Mouse (Mus musculus) kidney, embryonic 16.5 days (tissue): ENCODE results near the gene Prickle2. TPM values are rescaled to one million over a fixed set of nuclear protein-coding genes. Genes with fewer than 3 reads are reported as not detected.

Source experiments
- ATAC-seq: fragments of 200-750 bp; cut with Nextera tagmentation; 2 replicates; pipeline ENCODE4 v1.8.0; 2017; ENCODE audit warnings: moderate TSS enrichment; ENCODE audit not compliant: low FRiP score, low TSS enrichment
- H3K27ac ChIP-seq: fragments of 300-500 bp; sonication (generic); 2 replicates; pipeline ENCODE4 v1.5.1; 2014; ENCODE audit warnings: low read length
- H3K27me3 ChIP-seq: fragments of 300-500 bp; sonication (generic); 2 replicates; pipeline ENCODE4 v1.6.1; 2014; ENCODE audit warnings: low read length, control low read depth, mixed read lengths; ENCODE audit not compliant: insufficient read depth
- H3K36me3 ChIP-seq: fragments of 300-500 bp; sonication (generic); 2 replicates; pipeline ENCODE4 v1.6.1; 2014; ENCODE audit warnings: low read length, control low read depth, mixed read lengths; ENCODE audit not compliant: insufficient read depth
- H3K4me1 ChIP-seq: fragments of 300-500 bp; sonication (generic); 2 replicates; pipeline ENCODE4 v1.6.1; 2014; ENCODE audit warnings: low read length, control low read depth, mixed read lengths; ENCODE audit not compliant: insufficient read depth
- H3K4me2 ChIP-seq: fragments of 300-500 bp; sonication (generic); replicated peaks from 2 replicates; pipeline ENCODE4 v1.6.1; 2014; ENCODE audit warnings: low read depth, low read length
- H3K4me3 ChIP-seq: fragments of 300-500 bp; sonication (generic); 2 replicates; pipeline ENCODE4 v1.5.1; 2014; ENCODE audit warnings: mild to moderate bottlenecking, low read length
- H3K9ac ChIP-seq: fragments of 300-500 bp; sonication (generic); replicated peaks from 2 replicates; pipeline ENCODE4 v1.6.1; 2014; ENCODE audit warnings: low read length
- H3K9me3 ChIP-seq: fragments of 300-500 bp; sonication (generic); 2 replicates; pipeline ENCODE4 v1.6.1; 2016; ENCODE audit warnings: low read length, control low read depth
- WGBS: fragments of 180-500 bp; shearing (Covaris S2); extraction: QIAGEN DNeasy Blood & Tissue Kit; methylation state at CpG from one replicate; pipeline ENCODE4 v1.1.7; 2014; 5-methylcytosine and 5-hydroxymethylcytosine counted together
- polyA plus RNA-seq: library from polyadenylated mRNA; unstranded; fragments of >200 nt; fragmentation: Nextera tagmentation; extraction: Ambion mirVana; gene quantifications from 2 replicates; pipeline ENCODE4 v1.2.1, GENCODE M21; 2015

Gene Prickle2
- polyA plus RNA-seq, 1 experiment from 2014 or later, result 6.5 TPM

DNA sequence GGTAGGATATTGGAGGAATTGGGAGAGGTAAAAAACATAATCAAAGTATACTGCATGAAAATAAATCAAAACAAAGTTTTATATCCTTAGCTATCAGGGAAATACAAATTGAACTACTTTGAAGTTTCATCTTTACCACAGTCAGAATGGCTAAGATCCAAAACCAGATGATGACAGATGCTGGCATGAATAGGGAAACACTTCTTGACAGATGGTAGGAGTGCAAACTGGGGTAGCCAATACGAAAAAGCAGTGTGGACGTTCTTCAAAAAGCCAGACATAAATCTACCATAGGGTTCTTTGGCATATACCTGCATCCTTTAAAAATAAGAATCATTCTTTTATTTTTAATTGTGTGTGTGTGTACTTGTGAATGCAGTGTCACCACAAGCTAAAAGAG lies 360.8 kb downstream of the Prickle2 start:
- Histone ChIP-seq H3K4me3 (no peak overlapping the region), H3K36me3 (no peaks in the 10 kb centered on the region), H3K4me1 (no peaks in the 10 kb centered on the region), H3K9me3 (no peaks in the 10 kb centered on the region), H3K27ac (no peak overlapping the region), H3K27me3 (no peaks in the 10 kb centered on the region), H3K9ac (no peak overlapping the region), H3K4me2 (no peak overlapping the region)
- 83% methylated on average over 2 of the region's 2 CpGs for WGBS
- ATAC-seq, result no peak

DNA sequence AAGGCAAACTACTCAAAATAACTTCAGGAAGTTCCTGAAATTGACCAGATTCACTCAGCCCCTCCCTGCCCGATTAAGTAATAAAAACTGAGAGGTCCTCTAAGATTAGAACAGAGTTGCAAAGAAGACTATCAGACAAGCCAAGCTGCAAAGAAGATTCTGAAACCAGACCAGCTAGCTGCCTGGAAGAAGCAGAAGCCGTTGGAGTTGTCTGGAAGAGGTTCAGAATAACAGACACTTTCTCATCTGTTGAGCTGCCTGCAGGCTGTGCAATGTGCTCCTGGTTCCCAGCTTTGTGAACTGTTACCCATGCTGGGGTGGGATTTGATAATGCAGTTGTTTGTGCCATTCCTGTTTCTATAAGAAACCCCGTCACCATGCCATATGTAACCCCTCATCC lies 361.4 kb downstream of the Prickle2 start:
- H3K4me2 ChIP-seq, result no peak overlapping the region
- no peaks in the 10 kb centered on the region for H3K36me3 ChIP-seq
- no peak overlapping the region for H3K27ac ChIP-seq
- no peak overlapping the region for H3K9ac ChIP-seq
- H3K27me3 ChIP-seq, result no peaks in the 10 kb centered on the region
- WGBS, result 88% methylated on average over 3 of the region's 3 CpGs
- no peak overlapping the region for H3K4me3 ChIP-seq
- ATAC-seq, result no peak
- no peaks in the 10 kb centered on the region for H3K9me3 ChIP-seq
- no peaks in the 10 kb centered on the region for H3K4me1 ChIP-seq

Other genes starting within 250 kb of the Prickle2 start
- 2.3 and 3.1 TPM in 2 replicates for gene A730049H05Rik, start 110.3 kb upstream of the Prickle2 start, polyA plus RNA-seq
- 0.04 and 0.12 TPM in 2 replicates for gene Gm15737, start 163.2 kb upstream of the Prickle2 start, polyA plus RNA-seq
- 12.0 and 13.9 TPM in 2 replicates for gene Adamts9, start 237.3 kb upstream of the Prickle2 start, polyA plus RNA-seq